In genomic region chr5:66241894-66242293, GRCm38 (mm10) we compare ENCODE assay signal across 12 mouse cellular contexts. TPM values are rescaled to one million over a fixed set of nuclear protein-coding genes. Genes with fewer than 3 reads are reported as not detected.
DNase-seq lines count a peak whose midpoint lies in the region; ATAC-seq and TF ChIP-seq lines count a peak whose summit lies in the region.
"Had no signal": no experiment of that assay in that cellular context is flagged by ENCODE, and none has a peak within 500 bp of the region (broad histone marks: within the 10 kb centered on the region; RNA-seq: fewer than 3 reads in every experiment).

No protein-coding gene starts in this region.

- H3K36me3 ChIP-seq in CH12.LX (replicated peaks in 1 of 2; ENCODE audit: control insufficient read depth in 1 of 2, insufficient read depth in 1 of 2, low read length in 1 of 2), result no peaks in the 10 kb centered on the region
- H3K36me3 ChIP-seq in limb, embryonic 10.5 days, result no peaks in the 10 kb centered on the region
- H3K36me3 ChIP-seq: hindbrain, embryonic 15.5 days; limb, embryonic 15.5 days had no signal

- no peak overlapping the region for H3K4me3 ChIP-seq in layer of hippocampus, adult 2 months
- no peak overlapping the region for H3K4me3 ChIP-seq in CH12.LX (replicated peaks in 1 of 3; ENCODE audit: low read depth in 2 of 3, low read length in 2 of 3, poor library complexity in 1 of 3)
- H3K4me3 ChIP-seq in limb, embryonic 10.5 days, result no peak overlapping the region
- H3K4me3 ChIP-seq: hindbrain, embryonic 15.5 days; limb, embryonic 15.5 days had no signal

- no peaks in the 10 kb centered on the region for H3K79me2 ChIP-seq in CH12.LX (replicated peaks; ENCODE audit: control insufficient read depth, extremely low read depth, insufficient read depth, poor library complexity, severe bottlenecking)

- dilution Hi-C loops in CH12.LX (cut with MboI; ENCODE audit: extremely low pct_ligation_motif_present, extremely low pct_unique_long_range_greater_than_20kb, low sequenced_read_pairs), result no loop called here

- H3K4me2 ChIP-seq in CH12.LX (ENCODE audit: insufficient read depth, low read depth, poor library complexity, severe bottlenecking), result no peak overlapping the region
- H3K4me2 ChIP-seq: hindbrain, embryonic 15.5 days; limb, embryonic 15.5 days had no signal

- no peak for DNase-seq in layer of hippocampus, adult 2 months (ENCODE audit: low spot score in 2 of 2)
- DNase-seq in layer of hippocampus, postnatal 25 days (ENCODE audit: extremely low spot score in 1 of 2, low spot score in 1 of 2), result no peak
- DNase-seq in CH12.LX (ENCODE audit: extremely low read depth), result peak; percentile 34
- peak; percentile 18 for DNase-seq in adipocyte (ENCODE audit: low spot score)
- no peak for DNase-seq in layer of hippocampus, adult 18-20 months (ENCODE audit: low spot score in 2 of 2)
- no peak for DNase-seq in limb, embryonic 10.5 days (ENCODE audit: low spot score)
- no peak for DNase-seq in layer of hippocampus, adult 8-10 months (ENCODE audit: low spot score in 2 of 2)
- DNase-seq: gastrocnemius, postnatal 36 days; right cerebral cortex, postnatal 4 days had no signal

- no peaks in the 10 kb centered on the region for H3K4me1 ChIP-seq in CH12.LX (ENCODE audit: control insufficient read depth in 1 of 2, insufficient read depth in 2 of 2)
- no peaks in the 10 kb centered on the region for H3K4me1 ChIP-seq in limb, embryonic 10.5 days
- H3K4me1 ChIP-seq: limb, embryonic 15.5 days had no signal

- no peak overlapping the region for H3K27ac ChIP-seq in layer of hippocampus, adult 2 months
- no peak overlapping the region for H3K27ac ChIP-seq in CH12.LX (ENCODE audit: insufficient read depth, low read depth)
- no peak overlapping the region for H3K27ac ChIP-seq in limb, embryonic 10.5 days
- H3K27ac ChIP-seq: hindbrain, embryonic 15.5 days; limb, embryonic 15.5 days had no signal

- no peak for TF ChIP-seq EP300 in CH12.LX (IDR thresholded peaks at IDR 0.05; ENCODE audit: low read length)

- TF ChIP-seq POLR2A in CH12.LX (IDR thresholded peaks at IDR 0.05; ENCODE audit: low read depth, low read length), result no peak

- H3K27me3 ChIP-seq in CH12.LX (replicated peaks), result no peaks in the 10 kb centered on the region
- H3K27me3 ChIP-seq in limb, embryonic 10.5 days (ENCODE audit: low read depth, poor library complexity, severe bottlenecking), result no peaks in the 10 kb centered on the region
- H3K27me3 ChIP-seq: hindbrain, embryonic 15.5 days; limb, embryonic 15.5 days had no signal

- H3K9me3 ChIP-seq in CH12.LX (replicated peaks; ENCODE audit: low read length), result no peaks in the 10 kb centered on the region
- H3K9me3 ChIP-seq in limb, embryonic 10.5 days (replicated peaks), result no peaks in the 10 kb centered on the region
- H3K9me3 ChIP-seq: hindbrain, embryonic 15.5 days; limb, embryonic 15.5 days had no signal

- in situ Hi-C loops in CH12.LX (cut with MboI; ENCODE audit: low pct_ligation_motif_present, low pct_unique_long_range_greater_than_20kb, low sequenced_read_pairs), result loop anchor here (25.0 kb wide), 2 partner anchors 280 to 430 kb away; no protein-coding TSS in a partner anchor

- TF ChIP-seq RAD21 in CH12.LX (IDR thresholded peaks at IDR 0.05; ENCODE audit: low read depth, low read length), result peak; percentile 71

- ATAC-seq in megakaryocyte progenitor cell, adult 5-6 weeks (replicated peaks; ENCODE audit: poor library complexity), result peak; percentile 76

- TF ChIP-seq CTCF in layer of hippocampus, adult 2 months (conservative IDR thresholded peaks at IDR 0.05), result peak; percentile 65
- peak; percentile 36 to 81 for TF ChIP-seq CTCF in CH12.LX (conservative IDR thresholded peaks at IDR 0.05 in 1 of 2, IDR thresholded peaks at IDR 0.05 in 1 of 2; ENCODE audit: low read depth in 2 of 2, low read length in 2 of 2)

- H3K9ac ChIP-seq in CH12.LX (ENCODE audit: insufficient read depth, low read depth), result no peak overlapping the region
- H3K9ac ChIP-seq: hindbrain, embryonic 15.5 days; limb, embryonic 15.5 days had no signal

TF ChIP-seq in CH12.LX, 34 proteins besides CTCF, POLR2A, EP300 and RAD21:
- TF ChIP-seq RCOR1 (conservative IDR thresholded peaks at IDR 0.05; ENCODE audit: low read depth, low read length) (no peak), JUN (IDR thresholded peaks at IDR 0.05; ENCODE audit: insufficient read depth, low read depth, low read length) (no peak), E2F4 (IDR thresholded peaks at IDR 0.05; ENCODE audit: insufficient replicate concordance, low read depth, low read length) (no peak), NRF1 (IDR thresholded peaks at IDR 0.05; ENCODE audit: low read depth, low read length) (no peak), IRF4 (IDR thresholded peaks at IDR 0.05; ENCODE audit: low read depth, low read length) (0 out of 2 replicates have a peak, but pooled peaks have one; percentile 28), USF2 (conservative IDR thresholded peaks at IDR 0.05; ENCODE audit: low read depth, low read length) (no peak), UBTF (IDR thresholded peaks at IDR 0.05; ENCODE audit: low read depth, low read length) (no peak), SMC3 (IDR thresholded peaks at IDR 0.05; ENCODE audit: low read depth, low read length) (peak; percentile 82), MXI1 (IDR thresholded peaks at IDR 0.05; ENCODE audit: low read depth, low read length) (no peak)

RNA-seq across cellular contexts. Expression of gene Nsun7, which starts 17.8 kb away (rescaled TPM):
- 10 to 100 TPM; 12.6 to 14.6 TPM for total RNA-seq in layer of hippocampus, adult 2 months (2021)
- 10 to 100 TPM in 1 of 2 experiments, 1 to 10 TPM in 1; 7.1 to 12.2 TPM for total RNA-seq in layer of hippocampus, postnatal 25 days (2021)
- total RNA-seq in CH12.LX (2012; rRNA removed), result 0.04 and 0.13 TPM in 2 replicates
- total RNA-seq in CH12.LX (2014; rRNA removed), result not detected in 2 replicates
- polyA plus RNA-seq in CH12.LX (2012; ENCODE audit: insufficient read length, low read depth), result 0.15 TPM in 1 of 2 replicates, not detected in the other
- not detected in 2 replicates for total RNA-seq in megakaryocyte progenitor cell, adult 5-6 weeks (2015)
- 0.17 TPM in 1 of 2 replicates, not detected in the other for total RNA-seq in megakaryocyte progenitor cell, adult 5-6 weeks (2017)
- 1 to 10 TPM; 9.2 to 9.5 TPM for total RNA-seq in layer of hippocampus, adult 18-20 months (2021)
- 0.20 and 0.49 TPM in 2 replicates for polyA plus RNA-seq in limb, embryonic 10.5 days (2016; fragmentation: Nextera tagmentation; extraction: Ambion mirVana)
- total RNA-seq in layer of hippocampus, adult 8-10 months (2022), result 10 to 100 TPM in 3 of 4 experiments, 1 to 10 TPM in 1; 9.1 to 14.3 (median 11.9) TPM
- total RNA-seq: gastrocnemius, postnatal 36 days had no signal

Comparison
In these comparisons a context has a peak if more than half of its experiments do, and no peak if none do; other contexts are left out.
1. DNase-seq: peak in CH12.LX (single experiment) and adipocyte (single experiment); none in layer of hippocampus, adult 2 months (0 of 2), layer of hippocampus, postnatal 25 days (0 of 2), layer of hippocampus, adult 18-20 months (0 of 2), limb, embryonic 10.5 days (single experiment) and layer of hippocampus, adult 8-10 months (0 of 2).
2. RNA of gene Nsun7, which starts 17.8 kb away (total RNA-seq): 12.6 to 14.6 TPM in layer of hippocampus, adult 2 months, 7.1 to 12.2 TPM in layer of hippocampus, postnatal 25 days, 9.1 to 14.3 TPM in layer of hippocampus, adult 8-10 months and 9.2 to 9.5 TPM in layer of hippocampus, adult 18-20 months; 0.04 to 0.13 TPM in CH12.LX and 0.17 TPM in megakaryocyte progenitor cell, adult 5-6 weeks; every median in the first group is over 4 times any median in the second.